Mouse (Mus musculus) ES-E14 (cell line): ENCODE measurements around the gene Lrmda.

ENCODE experiments used
- CHD2 ChIP-seq: IDR thresholded peaks from 2 replicates; pipeline ENCODE4 v1.6.1; 2014; ENCODE audit warnings: mild to moderate bottlenecking, low read depth, low read length, inconsistent platforms
- HCFC1 ChIP-seq: IDR thresholded peaks from 2 replicates; pipeline ENCODE4 v1.6.1; 2012; ENCODE audit warnings: low read length, inconsistent platforms, borderline replicate concordance; ENCODE audit not compliant: insufficient read depth
- ZNF384 ChIP-seq: IDR thresholded peaks from 2 replicates; pipeline ENCODE4 v1.6.1; 2012; ENCODE audit warnings: low read depth, low read length, inconsistent platforms

DNA sequence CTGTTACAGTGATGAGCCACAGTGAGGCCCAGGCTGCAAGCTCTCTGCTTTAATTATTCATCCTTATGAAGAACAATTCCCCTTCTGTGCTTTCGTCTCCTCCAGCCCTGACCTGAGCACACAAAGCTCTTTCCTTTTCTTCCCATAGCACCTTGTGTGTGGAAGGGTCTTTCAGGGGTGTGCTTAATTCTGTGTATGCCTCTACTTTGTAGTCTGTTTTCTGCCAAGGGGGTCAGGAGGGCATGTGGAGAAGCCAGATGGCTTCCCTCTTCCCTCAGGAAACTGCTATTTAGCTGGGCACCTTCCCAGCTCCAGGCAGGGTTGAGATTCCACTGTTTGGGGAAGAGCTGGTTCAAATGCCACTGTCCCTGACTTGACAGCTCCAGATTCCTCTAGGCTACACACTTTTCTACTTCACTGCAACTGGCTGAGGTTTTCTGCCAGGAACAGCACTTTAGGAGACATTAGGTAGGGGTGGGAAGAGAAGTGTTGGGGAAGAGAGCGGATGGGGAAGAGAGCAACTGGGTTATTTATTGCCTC lies 995.3 kb downstream of the Lrmda start:
- no peak for TF ChIP-seq ZNF384
- no peak for TF ChIP-seq CHD2
- no peak for TF ChIP-seq HCFC1
